Mouse (Mus musculus) retina, adult 2 months (tissue): ENCODE data around the gene Psme2.
A peak's percentile ranks its signal among the peaks of the same experiment; 100 is the strongest.

ENCODE experiments used
- DNase-seq: peaks from one replicate; pipeline ENCODE4 v3.0.0-alpha.2; 2012; ENCODE audit warnings: low read depth, low spot score

The Psme2 gene

DNA sequence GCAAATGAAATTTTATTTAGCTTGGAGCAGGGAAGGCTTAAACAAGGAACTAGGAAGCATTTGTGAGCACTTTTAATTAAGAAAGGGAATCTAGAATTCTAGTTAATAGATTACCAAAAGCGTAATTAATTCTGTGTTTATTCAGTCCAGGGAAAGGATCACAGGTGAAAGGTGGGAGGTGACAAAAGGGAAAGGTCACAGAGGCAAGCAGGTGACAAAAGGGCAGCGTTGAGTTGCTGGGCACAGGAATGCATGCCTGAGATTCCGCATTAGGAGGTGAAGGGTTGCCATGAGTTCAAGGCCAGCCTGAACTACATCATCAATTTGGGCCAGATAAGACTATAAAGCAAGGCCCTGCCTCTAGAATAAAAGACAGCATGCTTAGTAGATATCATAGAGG, 23.4 kb downstream of the Psme2 start:
- no peak for DNase-seq

DNA sequence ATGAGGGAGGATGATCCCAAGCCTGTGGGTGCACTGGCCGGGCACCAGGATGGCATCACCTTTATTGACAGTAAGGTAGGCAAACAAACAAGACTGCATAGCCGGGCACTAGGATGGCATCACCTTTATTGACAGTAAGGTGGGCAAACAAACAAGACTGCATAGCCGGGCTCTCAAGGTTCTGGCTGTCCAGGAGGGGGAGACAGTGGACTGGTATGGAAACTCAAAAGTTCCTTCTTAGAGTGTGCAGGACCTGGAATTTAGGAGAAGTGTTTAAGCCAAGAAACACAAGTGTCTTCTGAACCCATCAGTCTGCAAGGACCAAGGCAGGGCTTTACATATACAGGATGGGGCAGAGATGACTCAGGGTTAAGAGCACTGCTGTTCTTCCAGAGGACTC, 25.2 kb downstream of the Psme2 start:
- DNase-seq, result no peak

DNA sequence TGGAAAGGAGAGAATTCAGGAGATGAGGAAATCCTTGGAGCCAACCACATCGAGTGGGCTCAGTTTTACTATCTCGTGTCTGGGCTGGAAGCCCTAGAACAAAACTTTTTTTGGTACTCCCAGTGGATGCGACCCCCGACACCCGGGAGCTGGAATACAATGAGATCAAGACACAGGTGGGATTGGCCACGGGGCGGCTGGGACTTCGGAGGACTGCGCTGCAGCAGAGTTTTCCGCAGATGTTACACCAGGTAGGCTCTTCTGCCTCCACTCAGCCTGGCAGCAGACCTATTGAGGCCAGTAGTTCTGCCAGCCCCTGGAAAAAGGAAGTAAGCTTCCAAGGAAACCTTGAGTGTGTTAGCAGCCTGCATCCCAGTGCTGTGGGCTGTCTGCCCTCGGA, 27.7 kb downstream of the Psme2 start:
- DNase-seq, result no peak

GRCm38 (mm10) chr14:55561860-55562259, 29.1 kb downstream of the Psme2 start:
- DNase-seq, result no peak

DNA sequence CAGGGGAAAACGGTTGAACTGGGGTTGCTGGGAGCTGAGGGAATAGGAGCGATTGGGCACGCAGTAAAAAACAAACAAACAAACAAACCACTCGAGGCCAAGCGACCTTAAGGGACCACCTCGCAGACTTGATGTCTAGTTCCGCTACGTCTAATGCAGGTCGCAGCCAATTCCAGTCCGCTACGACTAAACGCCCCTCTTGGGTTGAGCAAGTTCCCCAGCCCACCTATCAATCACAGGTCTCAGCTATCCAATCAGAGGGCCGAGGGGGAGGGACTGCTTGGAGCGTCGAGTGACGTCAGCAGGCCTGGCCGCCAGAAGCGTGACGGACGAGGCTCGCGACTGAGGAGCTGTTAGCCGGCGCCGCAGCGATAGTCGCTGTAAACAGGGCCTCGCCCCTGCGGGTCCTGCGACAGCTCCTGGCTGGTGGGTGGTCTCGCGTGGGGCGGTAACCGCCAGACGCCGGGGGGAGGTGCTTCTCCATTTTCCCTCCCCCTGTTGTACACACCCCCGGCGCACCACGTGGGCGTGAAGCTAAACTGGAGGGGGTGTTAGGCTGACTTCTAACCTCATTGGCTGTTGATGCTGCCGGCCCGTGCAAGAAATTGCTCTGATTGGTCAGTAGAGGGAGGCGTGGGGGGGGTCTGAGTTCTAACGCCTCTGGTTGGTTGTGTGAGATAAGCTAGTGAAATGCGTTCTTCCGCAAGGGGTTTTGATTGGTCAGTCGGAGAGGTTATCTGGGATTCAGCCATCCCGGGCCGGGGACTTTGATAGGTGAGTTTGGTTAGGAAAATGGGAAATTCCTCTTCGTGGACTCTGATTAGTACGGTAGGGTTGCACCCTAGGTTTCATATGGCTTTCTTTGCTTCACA, 30.5 kb downstream of the Psme2 start, which contains the start of gene A730061H03Rik:
Gene A730061H03Rik (minus strand): TSS at position 205 of the 872 bp plus-strand sequence.
- peak; percentile 97 for DNase-seq

- DNase-seq, result peak; percentile 81
Observed at GRCm38 (mm10) chr14:55559799-55560201, 31.1 kb downstream of the Psme2 start, which contains the start of gene Dcaf11. Gene Dcaf11 (plus strand): TSS chr14:55560006.

GRCm38 (mm10) chr14:55558740-55559448, 32.0 kb downstream of the Psme2 start:
- DNase-seq, result no peak

- DNase-seq, result no peak
Observed at GRCm38 (mm10) chr14:55557587-55557986, 33.3 kb downstream of the Psme2 start.

- no peak for DNase-seq
Observed at GRCm38 (mm10) chr14:55557003-55557402, 33.9 kb downstream of the Psme2 start.

DNA sequence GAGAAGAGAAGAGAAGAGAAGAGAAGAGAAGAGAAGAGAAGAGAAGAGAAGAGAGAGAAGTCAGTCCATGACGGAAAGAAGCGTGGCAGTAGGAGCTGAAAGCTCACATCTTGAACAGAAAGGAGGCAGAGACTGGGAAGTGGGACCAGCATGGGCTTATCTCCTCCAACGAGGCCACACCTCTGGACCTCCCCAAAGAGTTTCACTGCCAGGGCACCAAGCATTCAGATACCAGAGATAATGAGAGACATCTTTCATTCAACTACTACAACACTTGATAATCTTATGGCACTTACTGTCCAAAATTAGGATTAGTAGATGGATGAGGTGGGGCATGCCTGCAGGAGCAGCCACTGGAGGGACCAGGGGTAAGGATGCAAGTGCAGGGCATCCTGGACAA, 35.1 kb downstream of the Psme2 start:
- no peak for DNase-seq

DNA sequence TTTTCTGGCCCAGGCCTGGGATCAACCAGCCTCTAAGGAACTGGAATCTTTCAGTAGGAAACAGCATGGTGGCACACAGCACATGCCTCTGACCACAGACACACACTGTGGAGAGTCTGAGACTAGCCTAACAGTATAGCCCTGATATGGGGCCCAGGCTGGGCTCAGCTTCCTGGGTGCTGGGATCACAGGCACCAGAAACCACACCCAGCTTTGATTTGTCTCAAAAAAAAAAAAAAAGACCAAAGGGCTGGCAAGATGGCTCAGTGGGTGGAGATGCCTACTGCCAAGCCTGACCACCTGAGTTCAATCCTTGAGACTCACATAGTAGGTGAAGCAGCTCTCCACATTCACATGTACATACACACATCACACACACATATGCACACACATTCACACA, 36.3 kb downstream of the Psme2 start:
- no peak for DNase-seq

DNA sequence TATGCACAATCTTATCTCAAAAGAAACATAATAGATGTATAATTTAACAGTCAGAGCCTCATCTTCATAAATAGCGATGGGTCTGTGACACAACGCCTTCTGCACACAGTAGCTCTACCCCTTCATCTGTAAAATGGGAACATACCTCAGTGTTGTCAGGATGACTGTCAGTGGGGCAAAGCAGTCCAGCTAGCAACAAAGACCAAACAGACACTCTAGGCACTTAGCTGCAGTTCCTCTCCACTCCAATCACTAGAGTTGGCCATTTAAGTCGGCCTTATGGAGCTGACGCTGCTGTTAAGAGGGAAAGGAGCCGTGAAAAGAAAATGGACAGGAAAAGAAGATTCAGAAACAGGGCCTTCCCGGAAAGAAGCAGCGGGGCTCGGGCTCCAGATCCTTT, 39.1 kb downstream of the Psme2 start:
- DNase-seq, result no peak

- no peak for DNase-seq
Observed at GRCm38 (mm10) chr14:55551347-55551746, 39.6 kb downstream of the Psme2 start.

- DNase-seq, result no peak
Observed at GRCm38 (mm10) chr14:55550191-55550590, 40.7 kb downstream of the Psme2 start.

GRCm38 (mm10) chr14:55544334-55544733, 46.6 kb downstream of the Psme2 start:
- DNase-seq, result no peak

GRCm38 (mm10) chr14:55542268-55542667, 48.6 kb downstream of the Psme2 start:
- no peak for DNase-seq

DNA sequence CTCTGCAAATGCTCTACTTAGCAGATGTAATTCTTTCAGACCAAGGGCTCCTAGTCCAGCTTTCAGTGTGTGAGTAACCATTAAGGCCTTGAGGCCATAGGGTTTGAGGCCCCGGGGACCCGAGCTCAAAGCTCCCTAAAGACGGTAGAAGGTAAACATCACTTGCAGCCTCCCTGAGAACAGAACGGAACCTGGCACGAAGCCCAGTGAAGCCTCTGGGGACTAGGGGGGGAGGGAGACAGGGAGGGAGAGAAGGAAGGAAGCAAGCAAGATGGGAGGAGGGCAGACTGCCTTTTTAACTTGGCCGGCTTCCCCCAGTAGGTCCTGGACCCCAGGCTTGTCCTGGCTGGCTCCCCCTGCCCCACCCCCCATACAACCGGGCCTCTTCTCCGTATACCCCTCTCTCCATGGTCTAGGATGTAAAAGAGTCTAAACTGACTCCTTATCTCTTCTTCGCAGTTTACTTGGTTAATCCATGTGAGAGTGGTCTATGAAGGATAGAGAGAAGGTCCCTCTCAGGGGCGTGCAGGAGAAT, 50.1 kb downstream of the Psme2 start:
- DNase-seq, result no peak

DNA sequence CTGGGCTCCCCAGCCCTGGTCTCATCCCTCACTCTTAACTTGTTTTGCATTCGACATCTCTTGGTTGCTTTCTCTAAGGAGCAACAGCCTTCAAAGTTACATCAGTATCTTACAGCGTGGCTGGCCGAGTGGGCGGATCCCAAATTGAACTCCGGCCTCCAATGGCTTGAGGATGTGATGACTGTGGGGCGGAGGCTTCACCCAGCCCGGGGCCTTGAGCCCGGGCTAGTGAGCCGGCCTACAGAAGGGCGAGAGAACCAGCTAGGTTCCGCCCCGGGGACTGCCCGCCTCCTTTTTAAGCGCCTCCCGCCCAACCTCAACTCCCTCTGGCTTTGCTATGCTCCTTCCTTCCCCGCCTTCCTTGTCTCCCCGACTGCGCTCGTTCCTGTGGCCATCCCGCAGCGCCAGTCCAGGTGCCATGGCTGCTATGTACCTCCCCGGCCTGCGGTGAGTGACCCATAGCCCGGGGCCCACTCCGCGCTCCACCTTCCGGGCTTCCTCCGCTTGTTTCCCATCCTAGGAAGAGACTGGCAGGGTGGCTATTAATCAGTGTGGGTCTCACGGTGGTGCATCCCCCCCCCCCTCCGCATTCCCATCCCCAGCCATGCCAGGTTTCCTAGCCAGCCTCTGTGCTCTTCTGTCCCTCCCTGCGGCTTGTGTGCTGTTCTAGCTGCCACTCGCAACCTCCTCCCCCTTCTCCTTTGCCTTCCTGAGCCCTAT, 50.7 kb downstream of the Psme2 start, which contains the start of gene Pck2:
Gene Pck2 (plus strand): TSS at position 200 of the 720 bp plus-strand sequence.
- DNase-seq, result no peak
